Mouse (Mus musculus): Measurements from ENCODE around the gene Camta1.
A peak's percentile ranks its signal among the peaks of the same experiment; 100 is the strongest.

- TF ChIP-seq CTCF (conservative IDR thresholded peaks at IDR 0.05; ENCODE audit: low read length): peak; percentile 98
- no peak for TF ChIP-seq NANOG (IDR thresholded peaks at IDR 0.05; ENCODE audit: borderline replicate concordance, low read length)
Observed at GRCm38 (mm10) chr4:151141196-151141880, 720.3 kb downstream of the Camta1 start.
